Mouse (Mus musculus) small intestine, adult 2 months (tissue): ENCODE results near the gene Aldh1l2. TPM values are rescaled to one million over a fixed set of nuclear protein-coding genes. Genes with fewer than 3 reads are reported as not detected.

Experiments used
- H3K27ac ChIP-seq: fragments of 200-500 bp; 2 replicates; pipeline ENCODE4 v1.5.1; 2012; ENCODE audit warnings: low read depth, low read length, control low read depth, inconsistent platforms; ENCODE audit not compliant: insufficient read depth
- H3K27me3 ChIP-seq: fragments of 200-500 bp; 2 replicates; pipeline ENCODE4 v1.6.1; 2012; ENCODE audit warnings: mild to moderate bottlenecking, moderate library complexity, low read length, inconsistent platforms; ENCODE audit not compliant: control insufficient read depth, insufficient read depth
- H3K36me3 ChIP-seq: fragments of 200-500 bp; 2 replicates; pipeline ENCODE4 v1.6.1; 2012; ENCODE audit warnings: mild to moderate bottlenecking, low read length, control low read depth, inconsistent platforms; ENCODE audit not compliant: control insufficient read depth, insufficient read depth
- H3K4me1 ChIP-seq: fragments of 200-500 bp; 2 replicates; pipeline ENCODE4 v1.6.1; 2012; ENCODE audit warnings: low read length, inconsistent platforms, mixed read lengths; ENCODE audit not compliant: control insufficient read depth, insufficient read depth, insufficient read length
- H3K4me3 ChIP-seq: fragments of 200-500 bp; 2 replicates; pipeline ENCODE4 v1.5.1; 2012; ENCODE audit warnings: low read depth, mild to moderate bottlenecking, control low read depth, inconsistent platforms, low read length, moderate library complexity
- CTCF ChIP-seq: fragments of 200-500 bp; IDR thresholded peaks from 2 replicates; pipeline ENCODE4 v1.5.1; 2012; ENCODE audit warnings: low read depth, mild to moderate bottlenecking, control low read depth, inconsistent platforms, low read length, moderate library complexity, mixed read lengths; ENCODE audit not compliant: insufficient replicate concordance, insufficient read length; ENCODE audit errors: extremely low read depth
- POLR2A ChIP-seq: fragments of 200-500 bp; IDR thresholded peaks from 2 replicates; pipeline ENCODE4 v1.6.1; 2012; ENCODE audit warnings: low read depth, mild to moderate bottlenecking, control low read depth, inconsistent platforms, low read length, moderate library complexity
- WGBS: fragments of 180-500 bp; shearing (Covaris S2); methylation state at CpG from one replicate; pipeline ENCODE4 v1.1.7; 2018; 5-methylcytosine and 5-hydroxymethylcytosine counted together
- polyA plus RNA-seq: library from polyadenylated mRNA; depleted of rRNA; stranded (reverse); fragments of >200 nt; gene quantifications from 2 replicates; pipeline ENCODE4 v1.2.3, GENCODE M21; 2012

The Aldh1l2 gene
- polyA plus RNA-seq, 1 experiment, result 1.0 TPM

GRCm38 (mm10) chr10:83513736-83514135, 20.2 kb downstream of the Aldh1l2 start:
- TF ChIP-seq POLR2A (no peak), CTCF (no peak)
- H3K27ac ChIP-seq, result no peak overlapping the region
- no peak overlapping the region for H3K4me3 ChIP-seq
- H3K27me3 ChIP-seq, result no peaks in the 10 kb centered on the region
- 85% methylated on average over 8 of the region's 8 CpGs for WGBS
- no peaks in the 10 kb centered on the region for H3K36me3 ChIP-seq
- H3K4me1 ChIP-seq, result no peaks in the 10 kb centered on the region

- 71% methylated on average over 5 of the region's 5 CpGs for WGBS
- Histone ChIP-seq H3K36me3 (no peaks in the 10 kb centered on the region), H3K27me3 (no peaks in the 10 kb centered on the region), H3K27ac (no peak overlapping the region), H3K4me1 (no peaks in the 10 kb centered on the region), H3K4me3 (no peak overlapping the region)
- TF ChIP-seq CTCF (no peak), POLR2A (no peak)
Measured at GRCm38 (mm10) chr10:83511304-83511703, 22.6 kb downstream of the Aldh1l2 start.

GRCm38 (mm10) chr10:83508962-83509660, 24.8 kb downstream of the Aldh1l2 start:
- no peaks in the 10 kb centered on the region for H3K27me3 ChIP-seq
- H3K27ac ChIP-seq, result no peak overlapping the region
- WGBS, result 52% methylated on average over 8 of the region's 8 CpGs
- no peaks in the 10 kb centered on the region for H3K4me1 ChIP-seq
- no peak overlapping the region for H3K4me3 ChIP-seq
- no peaks in the 10 kb centered on the region for H3K36me3 ChIP-seq
- TF ChIP-seq CTCF (peak; percentile 57; the same call in 1 of the 2 replicates), POLR2A (no peak)

GRCm38 (mm10) chr10:83497321-83497720, 36.6 kb downstream of the Aldh1l2 start:
- H3K36me3 ChIP-seq, result no peaks in the 10 kb centered on the region
- WGBS, result 88% methylated on average over 13 of the region's 13 CpGs
- no peaks in the 10 kb centered on the region for H3K4me1 ChIP-seq
- H3K27ac ChIP-seq, result no peak overlapping the region
- H3K4me3 ChIP-seq, result no peak overlapping the region
- no peak for TF ChIP-seq CTCF
- TF ChIP-seq POLR2A, result no peak
- H3K27me3 ChIP-seq, result no peaks in the 10 kb centered on the region

- Histone ChIP-seq H3K4me3 (no peak overlapping the region), H3K27me3 (no peaks in the 10 kb centered on the region), H3K36me3 (no peaks in the 10 kb centered on the region), H3K27ac (no peak overlapping the region), H3K4me1 (no peaks in the 10 kb centered on the region)
- TF ChIP-seq CTCF, result no peak
- no peak for TF ChIP-seq POLR2A
- WGBS, result 84% methylated on average over 6 of the region's 6 CpGs
Measured at GRCm38 (mm10) chr10:83490506-83490905, 43.4 kb downstream of the Aldh1l2 start.

- WGBS, result 87% methylated on average over 5 of the region's 5 CpGs
- no peak overlapping the region for H3K4me3 ChIP-seq
- H3K27me3 ChIP-seq, result no peaks in the 10 kb centered on the region; the same call in 1 of the 2 replicates
- H3K27ac ChIP-seq, result no peak overlapping the region
- no peaks in the 10 kb centered on the region for H3K36me3 ChIP-seq
- no peaks in the 10 kb centered on the region for H3K4me1 ChIP-seq
- TF ChIP-seq CTCF (no peak), POLR2A (no peak)
Measured at GRCm38 (mm10) chr10:83477286-83477685, 56.7 kb downstream of the Aldh1l2 start.

GRCm38 (mm10) chr10:83475226-83475625, 58.7 kb downstream of the Aldh1l2 start:
- no peak overlapping the region for H3K27ac ChIP-seq
- no peaks in the 10 kb centered on the region for H3K36me3 ChIP-seq
- TF ChIP-seq POLR2A (no peak), CTCF (no peak)
- no peaks in the 10 kb centered on the region for H3K4me1 ChIP-seq
- no peak overlapping the region for H3K4me3 ChIP-seq
- no peaks in the 10 kb centered on the region; the same call in 1 of the 2 replicates for H3K27me3 ChIP-seq
- 95% methylated on average over 13 of the region's 13 CpGs for WGBS
